Mouse (Mus musculus) hindbrain, embryonic 11.5 days (tissue): ENCODE results near the gene Bag3. TPM values are rescaled to one million over a fixed set of nuclear protein-coding genes. Genes with fewer than 3 reads are reported as not detected.
"Not testable (repeated sequence)": the region's sequence is repeated elsewhere in the genome, so short reads cannot be mapped to it uniquely, and the experiment has no call there.

Source experiments
- ATAC-seq: fragments of 200-750 bp; cut with Nextera tagmentation; 2 replicates; pipeline ENCODE4 v1.8.0; 2017; ENCODE audit warnings: mild to moderate bottlenecking, moderate TSS enrichment, moderate library complexity; ENCODE audit not compliant: low FRiP score
- DNase-seq: peaks from one replicate; pipeline ENCODE4 v3.0.0-alpha.2; 2015; ENCODE audit warnings: low spot score
- H3K27ac ChIP-seq: fragments of 300-500 bp; sonication (generic); 2 replicates; pipeline ENCODE4 v1.5.1; 2014; ENCODE audit warnings: mild to moderate bottlenecking, low read depth, low read length
- H3K27me3 ChIP-seq: fragments of 300-500 bp; sonication (generic); 2 replicates; pipeline ENCODE4 v1.6.1; 2014; ENCODE audit warnings: mild to moderate bottlenecking, low read length, moderate library complexity, mixed read lengths; ENCODE audit not compliant: control insufficient read depth, insufficient read depth
- H3K36me3 ChIP-seq: fragments of 300-500 bp; sonication (generic); 2 replicates; pipeline ENCODE4 v1.6.1; 2014; ENCODE audit warnings: mild to moderate bottlenecking, low read length, moderate library complexity, mixed read lengths; ENCODE audit not compliant: control insufficient read depth, insufficient read depth
- H3K4me1 ChIP-seq: fragments of 300-500 bp; sonication (generic); replicated peaks from 2 replicates; pipeline ENCODE4 v1.6.1; 2014; ENCODE audit warnings: low read length, mixed read lengths; ENCODE audit not compliant: control insufficient read depth, insufficient read depth
- H3K4me2 ChIP-seq: fragments of 300-500 bp; sonication (generic); replicated peaks from 2 replicates; pipeline ENCODE4 v1.6.1; 2014; ENCODE audit warnings: mild to moderate bottlenecking, low read depth, low read length
- H3K4me3 ChIP-seq: fragments of 300-500 bp; sonication (generic); 2 replicates; pipeline ENCODE4 v1.5.1; 2014; ENCODE audit warnings: low read depth, low read length
- H3K9ac ChIP-seq: fragments of 300-500 bp; sonication (generic); 2 replicates; pipeline ENCODE4 v1.6.1; 2014; ENCODE audit warnings: low read depth, low read length
- H3K9me3 ChIP-seq: fragments of 300-500 bp; sonication (generic); 2 replicates; pipeline ENCODE4 v1.6.1; 2016; ENCODE audit warnings: low read length; ENCODE audit not compliant: control insufficient read depth
- WGBS: fragments of 180-500 bp; shearing (Covaris S2); extraction: QIAGEN DNeasy Blood & Tissue Kit; methylation state at CpG from one replicate; pipeline ENCODE4 v1.1.7; 2014; 5-methylcytosine and 5-hydroxymethylcytosine counted together
- polyA plus RNA-seq: library from polyadenylated mRNA; unstranded; fragments of >200 nt; fragmentation: Nextera tagmentation; extraction: Ambion mirVana; gene quantifications from 2 replicates; pipeline ENCODE4 v1.2.1, GENCODE M21; 2014

Gene Bag3
- polyA plus RNA-seq, 1 experiment from 2014 or later, result 5.6 TPM

GRCm38 (mm10) chr7:128567561-128568244 lies 44.3 kb downstream of the Bag3 start:
- Histone ChIP-seq H3K4me1 (no peaks in the 10 kb centered on the region), H3K9me3 (no peaks in the 10 kb centered on the region), H3K36me3 (no peaks in the 10 kb centered on the region), H3K4me2 (no peak overlapping the region), H3K27me3 (no peaks in the 10 kb centered on the region), H3K4me3 (no peak overlapping the region), H3K27ac (no peak overlapping the region), H3K9ac (no peak overlapping the region)
- 89% methylated on average over 8 of the region's 8 CpGs for WGBS
- no peak for DNase-seq
- no peak for ATAC-seq

GRCm38 (mm10) chr7:128569429-128569828 lies 46.0 kb downstream of the Bag3 start:
- H3K9me3 ChIP-seq, ATAC-seq, H3K9ac ChIP-seq, DNase-seq, H3K4me3 ChIP-seq, H3K27me3 ChIP-seq, H3K4me1 ChIP-seq, H3K4me2 ChIP-seq, H3K36me3 ChIP-seq, H3K27ac ChIP-seq: not testable (repeated sequence)
- 92% methylated on average over 2 of the region's 2 CpGs for WGBS

- H3K9ac ChIP-seq, result no peak overlapping the region
- H3K27me3 ChIP-seq, result no peaks in the 10 kb centered on the region
- ATAC-seq (no peak), DNase-seq (no peak)
- no peaks in the 10 kb centered on the region for H3K4me1 ChIP-seq
- H3K9me3 ChIP-seq, result no peaks in the 10 kb centered on the region
- no peak overlapping the region for H3K27ac ChIP-seq
- H3K4me2 ChIP-seq, result no peak overlapping the region
- no peak overlapping the region for H3K4me3 ChIP-seq
- 91% methylated on average over 8 of the region's 8 CpGs for WGBS
- H3K36me3 ChIP-seq, result no peaks in the 10 kb centered on the region
Measured at GRCm38 (mm10) chr7:128569987-128570656, 46.7 kb downstream of the Bag3 start.

- H3K4me1 ChIP-seq, H3K9me3 ChIP-seq, ATAC-seq, H3K9ac ChIP-seq, H3K27ac ChIP-seq, DNase-seq, H3K36me3 ChIP-seq, H3K4me3 ChIP-seq, H3K27me3 ChIP-seq, H3K4me2 ChIP-seq: not testable (repeated sequence)
- WGBS, result 92% methylated on average over 7 of the region's 7 CpGs
Measured at GRCm38 (mm10) chr7:128570657-128571056, 47.2 kb downstream of the Bag3 start.

- ATAC-seq (no peak), DNase-seq (no peak)
- H3K9ac ChIP-seq, result no peak overlapping the region
- H3K36me3 ChIP-seq, result no peaks in the 10 kb centered on the region
- H3K9me3 ChIP-seq, result no peaks in the 10 kb centered on the region
- 79% methylated on average over 4 of the region's 4 CpGs for WGBS
- H3K4me2 ChIP-seq, result no peak overlapping the region
- H3K27ac ChIP-seq, result no peak overlapping the region
- H3K4me1 ChIP-seq, result no peaks in the 10 kb centered on the region
- H3K4me3 ChIP-seq, result no peak overlapping the region
- H3K27me3 ChIP-seq, result no peaks in the 10 kb centered on the region
Measured at GRCm38 (mm10) chr7:128572030-128572429, 48.6 kb downstream of the Bag3 start.

- no peak overlapping the region for H3K4me3 ChIP-seq
- DNase-seq (no peak), ATAC-seq (no peak)
- WGBS, result 90% methylated on average over 5 of the region's 5 CpGs
- no peaks in the 10 kb centered on the region for H3K4me1 ChIP-seq
- no peaks in the 10 kb centered on the region for H3K36me3 ChIP-seq
- H3K27me3 ChIP-seq, result no peaks in the 10 kb centered on the region
- H3K4me2 ChIP-seq, result no peak overlapping the region
- no peak overlapping the region for H3K27ac ChIP-seq
- no peaks in the 10 kb centered on the region for H3K9me3 ChIP-seq
- no peak overlapping the region for H3K9ac ChIP-seq
Measured at GRCm38 (mm10) chr7:128575211-128575610, 51.8 kb downstream of the Bag3 start.

- H3K9me3 ChIP-seq, result no peaks in the 10 kb centered on the region
- no peak overlapping the region for H3K4me3 ChIP-seq
- no peak overlapping the region for H3K4me2 ChIP-seq
- H3K9ac ChIP-seq, result no peak overlapping the region
- 60% methylated on average over 2 of the region's 2 CpGs for WGBS
- no peak overlapping the region for H3K27ac ChIP-seq
- H3K36me3 ChIP-seq, result no peaks in the 10 kb centered on the region
- no peaks in the 10 kb centered on the region for H3K27me3 ChIP-seq
- H3K4me1 ChIP-seq, result no peaks in the 10 kb centered on the region
- ATAC-seq, result no peak
- DNase-seq, result no peak
Measured at GRCm38 (mm10) chr7:128575794-128576193, 52.4 kb downstream of the Bag3 start.

- DNase-seq, result no peak
- H3K36me3 ChIP-seq, result no peaks in the 10 kb centered on the region
- no peaks in the 10 kb centered on the region for H3K4me1 ChIP-seq
- no peak for ATAC-seq
- no peak overlapping the region for H3K9ac ChIP-seq
- no peak overlapping the region for H3K4me3 ChIP-seq
- H3K4me2 ChIP-seq, result no peak overlapping the region
- H3K27ac ChIP-seq, result no peak overlapping the region
- no peaks in the 10 kb centered on the region for H3K27me3 ChIP-seq
- H3K9me3 ChIP-seq, result no peaks in the 10 kb centered on the region
- WGBS, result 71% methylated on average over 1 of the region's 1 CpGs
Measured at GRCm38 (mm10) chr7:128577607-128578006, 54.2 kb downstream of the Bag3 start.
